Mouse (Mus musculus) gastrocnemius, adult 18-20 months (tissue): ENCODE data around the gene Kif18a. TPM values are rescaled to one million over a fixed set of nuclear protein-coding genes. Genes with fewer than 3 reads are reported as not detected.

Source experiments
- DNase-seq: peaks from one replicate; pipeline ENCODE4 v3.0.0; 2021; ENCODE audit warnings: low spot score
- long read RNA-seq, 2 experiments: library from polyadenylated mRNA; stranded (forward); transcript quantifications; one replicate each; pipeline ENCODE4 v2.0.0; 2021
- total RNA-seq, 2 experiments: library from RNA; stranded (reverse); gene quantifications; 2 replicates each; pipeline ENCODE4 v1.2.3; 2021

Kif18a gene
- total RNA-seq, result under 1 TPM; 0.62 to 0.78 TPM
- long read RNA-seq, experiment 1, partial matches to known transcripts, result 0 of 1 reads
- long read RNA-seq, experiment 1, other reads (novel, unspliced or antisense), result 0 of 1 reads
- long read RNA-seq, experiment 2, result 0 reads

GRCm38 (mm10) chr2:109280600-109281340, at the start of gene Kif18a, which contains the start of gene Mettl15:
Gene Kif18a, plus strand, starts transcription at chr2:109280738.
Gene Mettl15, minus strand, starts transcription at chr2:109280748.
- peak; percentile 93 for DNase-seq

DNA sequence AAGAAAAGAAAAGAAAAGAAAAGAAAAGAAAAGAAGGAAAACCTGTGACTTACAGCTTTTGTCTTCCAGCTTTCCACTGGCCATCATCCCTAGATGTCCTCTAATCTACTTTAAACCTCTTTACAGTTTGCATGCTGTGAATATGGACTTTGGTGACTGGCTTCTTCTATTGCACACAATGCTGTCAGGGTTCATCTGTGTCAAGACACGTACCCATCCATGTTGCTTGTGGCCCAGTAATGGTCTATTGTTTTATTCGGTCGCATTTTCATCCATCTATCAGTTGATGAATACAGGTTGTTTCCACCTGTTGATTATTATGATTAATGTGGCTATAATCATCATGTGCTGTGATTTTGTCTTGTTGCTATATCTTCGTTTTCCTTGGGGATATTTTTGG, 46.7 kb upstream of the Kif18a start:
- no peak for DNase-seq

DNA sequence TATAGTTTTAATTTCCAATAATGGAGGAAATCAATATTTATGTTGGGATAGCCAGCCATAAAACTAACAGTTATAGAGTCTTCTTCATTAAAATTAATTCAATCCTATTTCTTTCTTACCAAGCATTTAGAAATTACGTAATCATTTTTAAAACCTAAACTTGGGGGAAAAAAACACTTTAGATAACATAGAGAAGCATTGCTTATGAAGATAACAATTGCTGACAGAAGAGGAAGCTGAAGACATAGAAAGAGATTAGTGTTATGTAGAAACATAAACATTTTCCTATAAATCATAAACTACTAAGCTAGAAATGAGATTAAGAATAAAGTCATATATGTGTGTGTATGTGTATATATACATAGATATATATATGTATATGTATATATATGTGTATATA, 44.8 kb upstream of the Kif18a start:
- DNase-seq, result no peak

- DNase-seq, result peak; percentile 5
These were observed 38.6 kb upstream of the Kif18a start for GRCm38 (mm10) chr2:109241947-109242346.

- DNase-seq, result no peak
These were observed 17.8 kb upstream of the Kif18a start for GRCm38 (mm10) chr2:109262779-109263178.

- no peak for DNase-seq
These were observed 7.4 kb upstream of the Kif18a start for GRCm38 (mm10) chr2:109273098-109273497.

GRCm38 (mm10) chr2:109277593-109277992, 2.9 kb upstream of the Kif18a start:
- no peak for DNase-seq

DNA sequence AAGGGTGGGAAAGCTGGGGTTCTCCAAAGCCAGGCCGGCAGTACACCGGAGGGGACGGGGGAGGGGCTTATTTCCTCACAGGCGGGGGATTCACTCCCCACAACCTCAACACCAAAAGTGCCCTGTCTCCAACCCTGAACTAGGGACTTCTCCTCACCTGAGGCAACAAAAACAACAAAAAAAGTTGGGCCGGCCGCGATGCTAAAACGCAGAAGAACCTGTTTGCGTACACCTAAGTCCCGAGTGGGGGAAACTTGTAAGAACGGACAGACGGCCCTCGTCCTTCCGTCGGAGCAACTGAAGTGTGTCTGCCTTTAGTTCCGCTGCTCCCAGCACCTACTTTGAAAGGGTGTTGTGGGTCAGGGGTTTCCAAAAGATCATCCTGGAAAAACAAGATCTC, 2.5 kb upstream of the Kif18a start:
- peak; percentile 20 for DNase-seq

GRCm38 (mm10) chr2:109280272-109280599, 302 bp upstream of the Kif18a start:
- no peak for DNase-seq

- DNase-seq, result no peak
These were observed 778 bp downstream of the Kif18a start for GRCm38 (mm10) chr2:109281341-109281690.

DNA sequence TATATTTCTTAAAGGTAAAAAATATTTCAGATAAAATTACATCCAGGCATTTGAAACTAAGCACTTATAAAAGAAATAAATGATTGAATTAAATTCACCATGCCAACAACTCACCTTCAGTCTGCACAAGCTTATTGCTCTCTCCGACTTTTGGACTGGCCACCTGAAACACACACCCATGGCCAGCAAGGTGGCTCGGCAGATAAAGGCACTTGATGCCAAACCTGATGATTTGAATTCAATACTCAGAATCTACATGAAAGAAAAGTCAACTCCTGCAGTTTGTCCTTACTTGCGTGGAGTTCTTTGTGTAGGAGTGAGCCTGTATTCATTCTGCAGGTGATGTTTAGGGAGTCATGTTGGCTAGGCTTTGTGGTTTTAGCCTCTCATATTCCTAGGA, 3.6 kb downstream of the Kif18a start:
- no peak for DNase-seq

DNA sequence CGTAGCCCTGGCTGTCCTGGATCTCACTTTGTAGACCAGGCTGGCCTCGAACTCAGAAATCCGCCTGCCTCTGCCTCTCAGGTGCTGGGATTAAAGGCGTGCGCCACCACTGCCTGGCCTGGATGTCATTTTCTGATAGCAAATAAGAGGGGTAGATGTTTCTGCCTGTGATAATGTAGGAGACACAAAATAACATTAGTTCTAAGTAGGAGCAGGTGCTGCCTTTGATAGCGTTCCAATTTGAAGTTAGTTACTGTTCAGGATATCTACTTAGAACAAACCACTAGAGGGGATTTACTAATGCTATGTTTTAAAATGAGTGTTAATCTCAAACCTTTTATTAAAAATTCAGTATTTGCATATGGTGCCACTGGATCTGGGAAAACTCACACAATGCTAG, 8.8 kb downstream of the Kif18a start:
- DNase-seq, result no peak

DNA sequence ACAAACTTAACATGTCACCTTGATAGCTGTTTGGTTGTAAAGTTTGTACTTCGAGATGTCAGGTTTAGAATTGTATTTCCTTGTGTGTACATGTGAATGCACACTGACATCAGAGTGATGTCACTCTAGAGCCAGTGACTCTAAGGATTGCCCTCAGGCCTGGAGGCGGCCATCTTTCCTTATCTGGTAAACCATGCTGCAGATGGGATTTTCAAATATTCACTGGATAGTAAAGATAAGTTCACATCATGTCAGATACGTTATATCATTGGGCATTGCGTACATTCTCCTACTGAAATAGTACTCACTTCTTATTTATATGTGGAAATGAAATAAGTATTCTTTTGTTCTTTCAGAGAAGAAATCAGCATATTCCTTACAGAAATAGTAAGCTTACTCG, 15.7 kb downstream of the Kif18a start:
- DNase-seq, result no peak

DNA sequence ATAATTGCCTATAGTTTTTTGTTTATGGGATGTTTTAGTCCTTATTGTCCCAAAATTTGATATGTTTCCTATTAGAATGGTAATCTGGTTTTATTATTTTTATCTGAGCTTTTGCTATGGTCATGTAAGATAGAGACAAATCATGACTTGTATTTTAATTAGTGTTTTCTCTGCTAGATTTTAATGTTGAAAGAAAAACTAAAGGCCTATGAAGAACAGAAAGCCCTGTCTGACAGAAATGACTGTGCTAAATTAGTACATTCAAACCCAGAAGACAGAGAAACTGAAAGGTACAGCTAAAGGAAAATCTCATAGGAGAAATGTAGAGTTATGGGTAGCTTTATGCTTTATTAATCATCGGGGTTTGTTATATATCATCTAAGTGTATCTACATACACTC, 17.6 kb downstream of the Kif18a start:
- DNase-seq, result no peak

DNA sequence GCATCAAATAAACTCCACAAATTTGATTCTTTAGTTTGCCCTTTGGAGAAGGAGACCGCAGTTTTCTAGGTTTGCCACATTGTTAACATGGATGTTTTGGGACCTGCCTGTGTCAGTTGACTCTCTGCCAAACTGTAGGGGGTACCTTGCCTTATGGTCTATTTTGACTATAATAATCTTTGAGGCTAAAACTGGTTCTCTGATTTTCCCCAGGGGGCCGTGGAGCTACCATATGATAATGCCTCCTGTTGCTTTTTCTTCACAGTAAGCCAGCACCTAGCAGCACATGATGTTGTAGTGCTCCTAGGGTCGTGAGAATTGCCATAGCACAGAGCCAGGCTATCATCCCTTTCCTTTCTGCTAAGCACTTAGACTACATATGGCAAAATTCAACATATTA, 21.7 kb downstream of the Kif18a start:
- no peak for DNase-seq

DNA sequence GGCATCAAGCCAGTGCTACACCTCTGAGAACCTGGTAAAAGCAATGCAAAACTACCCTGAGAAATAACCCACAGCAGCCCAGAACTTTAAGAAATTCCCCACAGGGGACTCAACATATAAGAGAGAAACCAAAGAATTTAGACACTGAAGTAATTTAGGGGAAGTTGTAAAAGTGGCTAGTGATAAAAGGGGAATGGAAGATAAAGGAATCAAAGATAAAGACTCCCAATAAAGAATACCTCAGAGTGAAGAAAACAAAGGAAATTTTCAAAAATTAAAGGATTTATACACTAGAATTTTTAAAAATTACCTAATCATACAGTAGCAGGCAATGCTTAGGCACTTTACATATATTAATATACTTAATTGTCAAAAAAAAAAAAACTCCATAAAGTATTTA, 23.1 kb downstream of the Kif18a start:
- DNase-seq, result no peak

DNA sequence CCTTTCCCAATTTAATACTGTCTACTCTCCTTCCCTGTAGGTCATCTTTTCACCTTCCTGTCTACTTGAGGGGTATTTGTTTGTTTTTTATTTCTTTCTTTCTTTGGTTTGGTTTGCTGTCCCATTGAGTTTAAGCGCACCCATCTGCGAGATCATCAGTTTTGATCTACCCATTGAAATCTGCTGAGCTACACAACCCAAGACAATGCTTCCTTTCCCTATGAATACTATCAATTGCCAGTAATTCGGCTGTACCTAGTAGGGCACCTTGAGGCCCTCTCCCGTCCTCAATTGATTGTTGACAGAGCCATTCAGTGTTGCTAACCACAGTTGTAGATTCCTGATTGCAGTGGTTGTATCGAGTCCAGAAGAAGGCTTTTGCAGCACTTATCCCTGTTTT, 30.8 kb downstream of the Kif18a start:
- no peak for DNase-seq

DNA sequence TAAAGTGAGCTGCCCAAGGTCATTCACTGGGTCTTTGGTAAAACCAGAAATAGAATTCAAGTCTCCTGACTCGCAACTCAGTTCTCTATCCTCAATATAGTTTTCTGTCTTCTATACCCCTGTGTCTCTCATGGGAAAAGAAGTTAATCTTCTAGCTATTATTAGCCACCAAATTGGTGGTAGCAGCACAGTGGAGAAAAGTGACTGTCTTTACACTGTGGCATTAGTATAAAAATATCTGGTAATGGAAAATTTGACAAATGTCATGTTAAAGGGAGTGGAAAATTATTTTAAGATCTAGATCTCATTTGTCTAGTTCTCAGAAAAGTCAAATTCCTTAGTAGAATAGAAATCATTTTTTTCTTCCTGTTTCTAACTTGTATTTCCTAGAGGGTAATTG, 51.3 kb downstream of the Kif18a start:
- no peak for DNase-seq

GRCm38 (mm10) chr2:109334237-109334636, 53.7 kb downstream of the Kif18a start:
- DNase-seq, result no peak

- DNase-seq, result no peak
These were observed 55.2 kb downstream of the Kif18a start for GRCm38 (mm10) chr2:109335765-109336164.

GRCm38 (mm10) chr2:109345386-109345785, 64.8 kb downstream of the Kif18a start:
- DNase-seq, result no peak

GRCm38 (mm10) chr2:109348742-109349141, 68.2 kb downstream of the Kif18a start:
- no peak for DNase-seq

- no peak for DNase-seq
These were observed 78.1 kb downstream of the Kif18a start for GRCm38 (mm10) chr2:109358456-109359141.
